Mouse (Mus musculus): Measurements from ENCODE around the gene Clasp1.

DNA sequence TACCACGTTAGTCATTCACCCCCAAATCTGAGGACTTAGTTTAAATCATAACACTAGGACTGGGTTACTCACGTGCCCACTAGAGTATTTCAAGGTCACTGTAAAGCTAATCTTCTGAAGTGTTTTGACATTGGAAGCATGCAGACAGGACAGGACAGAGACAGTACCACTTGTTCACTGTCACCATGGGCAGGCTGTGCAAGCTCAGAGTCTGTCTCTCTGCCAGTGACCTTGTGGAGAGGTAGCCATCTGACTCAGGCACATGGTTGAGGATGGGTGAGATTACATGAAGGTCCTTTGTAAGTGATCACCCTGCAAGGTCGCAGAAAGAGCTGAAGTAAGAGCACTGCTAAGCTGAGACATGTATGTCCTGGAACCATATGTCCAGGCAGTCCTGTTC, 122.1 kb downstream of the Clasp1 start:
- no peak for TF ChIP-seq POLR2A (IDR thresholded peaks at IDR 0.05; ENCODE audit: low read depth, low read length)
- TF ChIP-seq CTCF (IDR thresholded peaks at IDR 0.05; ENCODE audit: extremely low read depth, insufficient read depth, insufficient read length, insufficient replicate concordance): no peak

Measured in spleen, adult 2 months (tissue).